Mouse (Mus musculus) heart, adult 8-10 months (tissue): ENCODE data around the gene Gm11437. TPM values are rescaled to one million over a fixed set of nuclear protein-coding genes. Genes with fewer than 3 reads are reported as not detected.

Source experiments
- DNase-seq: peaks from one replicate; pipeline ENCODE4 v3.0.0; 2022; ENCODE audit warnings: low spot score
- total RNA-seq, 4 experiments: library from RNA; stranded (reverse); gene quantifications; 2 replicates each; pipeline ENCODE4 v1.2.4; 2022

Gene Gm11437
- not detected for total RNA-seq

DNA sequence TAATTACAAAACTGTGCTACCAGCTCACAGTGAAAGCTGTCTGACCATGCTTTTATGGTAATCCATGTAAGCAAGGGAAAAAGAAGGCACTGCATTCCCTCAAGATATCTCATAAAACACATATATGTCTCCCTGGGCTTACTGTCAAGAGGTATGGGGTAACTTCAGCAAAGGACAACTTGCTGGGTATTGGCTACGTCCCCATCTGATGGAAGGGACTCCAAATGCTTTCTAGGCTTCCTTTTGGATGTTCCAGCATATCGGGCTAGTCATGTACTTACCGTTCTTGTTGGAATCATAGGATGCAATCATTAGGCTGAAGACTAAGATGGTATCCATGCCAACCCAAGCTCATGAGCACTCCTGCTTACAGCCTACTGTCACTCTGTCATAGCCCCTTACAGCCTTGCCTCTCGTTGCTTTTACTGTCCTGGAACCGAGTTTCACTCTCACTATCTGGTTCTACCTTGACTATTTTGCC, at the start of gene Gm11437:
TSS of gene Gm11437 (minus strand) at position 431 of the 481 bp plus-strand sequence.
- DNase-seq, result no peak

DNA sequence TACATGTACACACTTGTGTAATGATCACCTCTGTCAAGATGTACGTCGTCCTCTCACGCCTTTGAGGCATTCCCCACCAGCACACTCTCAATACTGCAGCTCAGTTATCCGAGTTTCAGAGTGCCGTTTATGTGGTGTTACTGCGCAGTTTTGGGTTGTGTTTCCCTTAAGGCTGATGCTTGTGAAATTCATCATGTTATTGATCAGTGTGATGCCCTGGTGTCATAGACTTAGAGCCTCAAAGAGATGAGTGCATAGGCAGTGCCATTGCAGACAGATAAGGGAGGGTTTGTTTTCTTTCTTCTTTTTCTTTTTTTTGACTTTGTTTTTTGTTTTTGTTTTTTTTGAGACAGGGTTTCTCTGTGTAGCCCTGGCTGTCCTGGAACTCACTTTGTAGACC, 43.6 kb upstream of the Gm11437 start:
- DNase-seq, result no peak

DNA sequence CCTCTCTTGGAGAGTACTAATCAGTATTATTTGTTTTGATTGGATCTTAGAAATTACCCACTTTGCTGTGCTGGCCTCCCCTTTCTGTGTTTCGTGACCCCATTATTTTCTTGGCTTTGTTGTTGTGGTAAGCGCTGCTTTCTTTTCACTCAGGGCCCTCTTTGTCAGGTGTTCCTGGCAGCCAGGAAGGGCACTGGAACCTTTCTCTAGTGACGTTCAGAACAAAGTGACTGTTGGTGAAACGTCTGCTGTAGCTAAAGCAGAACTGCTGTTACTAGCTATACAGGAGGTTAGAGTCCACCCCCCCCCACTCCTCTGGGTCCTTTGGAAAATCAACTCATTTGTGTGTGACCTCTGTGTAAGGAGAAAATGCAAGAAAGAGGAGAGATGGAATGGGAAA, 38.5 kb upstream of the Gm11437 start:
- DNase-seq, result no peak

DNA sequence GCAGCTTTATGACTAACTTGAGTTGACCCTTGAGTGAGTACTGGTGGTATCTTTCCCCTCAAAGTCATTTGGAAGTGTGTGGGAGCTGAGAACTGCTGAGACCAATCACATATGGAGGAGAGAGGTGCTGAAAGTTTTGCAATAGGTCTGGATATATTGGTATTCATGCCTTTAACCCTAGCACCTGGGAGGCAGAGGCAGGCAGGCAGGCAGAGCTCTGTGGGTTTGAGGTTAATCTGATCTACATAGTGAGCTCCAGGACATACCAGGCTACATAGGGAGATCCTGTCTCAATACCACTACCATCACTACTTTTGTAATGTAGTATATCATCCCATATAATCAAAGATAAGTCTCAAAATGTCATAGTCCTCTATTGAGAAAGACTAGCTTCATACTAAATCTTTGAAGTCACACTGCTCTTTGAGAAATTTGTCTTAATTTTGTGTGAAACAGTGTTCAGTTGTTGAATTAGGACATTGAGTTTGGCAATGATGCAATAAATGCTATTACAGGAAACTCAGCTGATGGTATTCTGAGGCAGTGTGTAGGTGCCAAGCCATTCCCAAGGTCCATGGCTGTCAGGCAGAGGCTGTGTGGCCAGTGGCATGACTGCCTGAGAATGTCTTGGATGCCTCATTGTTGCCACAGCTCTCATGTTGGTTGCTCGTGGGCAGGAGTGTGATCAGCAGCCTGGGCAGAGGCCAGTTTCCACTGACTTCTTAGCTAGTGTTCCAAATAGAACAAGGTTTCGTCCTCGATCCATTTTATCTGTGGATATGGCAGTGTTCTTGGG, 30.5 kb upstream of the Gm11437 start:
- DNase-seq, result peak; percentile 19

DNA sequence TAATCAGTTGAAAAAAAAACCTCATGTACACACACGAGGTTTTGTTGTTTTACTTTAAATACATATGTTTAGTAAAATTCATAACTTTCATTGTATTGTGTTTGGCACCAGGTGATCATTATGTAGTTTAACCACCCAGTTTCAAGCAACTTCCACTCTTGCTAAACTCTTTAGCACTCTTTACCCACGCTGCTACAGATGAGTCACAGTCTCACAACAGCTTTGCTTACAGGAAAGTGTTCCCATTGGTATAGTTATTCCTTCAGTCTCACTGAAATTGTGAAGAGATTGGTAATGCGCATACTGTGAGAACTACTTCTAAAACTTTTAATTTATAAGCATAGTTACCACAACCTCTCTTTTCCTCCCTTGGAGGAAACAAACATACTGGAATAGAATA, 27.5 kb upstream of the Gm11437 start:
- DNase-seq, result no peak

DNA sequence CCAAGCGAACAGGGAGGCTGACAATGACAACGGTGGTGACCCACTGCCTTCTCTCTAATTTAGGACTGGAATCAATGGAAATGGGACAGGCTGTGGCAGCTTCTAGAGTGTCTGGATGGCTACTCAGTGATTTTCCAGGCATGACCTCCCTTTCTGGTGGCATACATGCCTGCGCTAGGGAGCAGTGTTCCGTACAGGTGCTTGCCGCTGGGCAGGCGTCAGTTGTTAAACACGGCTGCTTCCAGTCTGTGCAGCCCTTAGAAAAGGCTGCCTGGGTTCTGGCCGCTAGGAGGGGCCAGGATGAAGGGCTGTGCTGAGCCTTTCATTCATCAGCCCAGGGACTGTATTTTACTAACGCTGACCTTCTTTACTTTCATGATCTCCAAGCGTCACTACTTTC, 26.0 kb upstream of the Gm11437 start:
- no peak for DNase-seq

DNA sequence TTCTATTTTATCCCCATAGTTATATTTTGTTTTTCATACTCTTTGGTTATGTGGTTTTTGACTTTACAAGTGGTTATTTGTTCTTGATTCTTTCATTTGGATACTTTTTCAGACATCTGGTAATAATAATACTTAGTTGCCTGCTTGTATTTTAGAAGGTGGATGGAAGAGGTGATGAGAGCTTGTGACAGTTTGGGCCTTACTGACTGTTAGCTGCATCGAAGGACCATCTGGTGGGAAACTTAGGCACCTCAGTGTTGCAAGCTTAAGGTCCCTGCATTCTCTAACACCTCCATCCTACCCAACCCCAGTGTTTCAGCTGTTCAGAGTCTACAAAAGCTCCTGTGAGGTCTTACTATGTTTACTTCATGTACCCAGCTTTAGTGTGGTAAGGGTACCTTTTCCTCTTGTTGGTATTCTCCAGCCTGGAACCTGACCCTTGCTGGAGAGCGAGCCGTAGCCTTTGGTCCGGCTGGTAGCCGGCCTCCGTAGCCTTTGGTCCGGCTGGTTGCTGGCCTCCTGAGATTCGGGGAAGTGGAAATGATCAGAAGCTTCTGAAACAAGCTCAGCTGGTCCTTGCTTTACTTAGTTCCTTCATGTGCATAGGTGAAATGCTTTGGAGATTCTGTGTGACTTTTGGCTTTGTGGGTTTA, 23.4 kb upstream of the Gm11437 start:
- DNase-seq, result no peak

DNA sequence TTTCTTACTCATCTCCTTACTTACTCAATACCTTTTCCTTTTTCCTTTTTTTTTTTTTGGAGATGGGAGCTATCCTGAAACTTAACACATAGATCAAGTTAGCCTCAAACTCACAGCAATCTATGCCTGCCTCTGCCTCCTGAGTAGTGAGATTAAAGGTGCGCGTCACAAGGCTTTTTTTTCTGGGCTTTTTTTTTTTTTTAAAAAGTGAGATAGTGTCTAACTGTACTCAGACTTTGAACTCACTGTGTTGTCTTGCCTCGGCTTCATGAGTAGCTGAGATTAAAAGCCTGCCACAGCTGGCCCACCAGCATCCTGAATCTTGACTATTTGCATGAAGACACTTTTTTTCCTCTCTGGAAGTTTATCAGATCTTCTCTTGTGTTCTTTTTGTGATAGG, 21.3 kb upstream of the Gm11437 start:
- DNase-seq, result no peak

DNA sequence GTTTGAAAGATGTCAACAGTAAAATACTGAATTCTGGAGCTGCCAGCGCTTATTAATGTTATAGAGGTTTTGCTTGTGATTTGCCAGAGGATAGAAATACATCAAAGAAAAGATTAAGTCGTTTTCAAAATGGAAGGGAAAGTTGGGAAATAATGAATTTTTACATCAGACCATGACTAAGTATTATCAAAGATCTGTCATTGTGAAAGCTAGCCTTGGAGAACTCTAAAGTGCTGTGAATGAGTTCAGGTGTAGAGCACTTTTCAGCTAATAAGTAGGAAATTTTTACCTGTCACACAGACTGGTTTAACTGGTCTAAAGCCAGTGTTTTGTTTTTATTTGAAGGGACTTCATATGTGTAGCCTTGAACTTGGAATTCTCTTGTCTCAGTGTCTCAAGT, 14.0 kb upstream of the Gm11437 start:
- no peak for DNase-seq

DNA sequence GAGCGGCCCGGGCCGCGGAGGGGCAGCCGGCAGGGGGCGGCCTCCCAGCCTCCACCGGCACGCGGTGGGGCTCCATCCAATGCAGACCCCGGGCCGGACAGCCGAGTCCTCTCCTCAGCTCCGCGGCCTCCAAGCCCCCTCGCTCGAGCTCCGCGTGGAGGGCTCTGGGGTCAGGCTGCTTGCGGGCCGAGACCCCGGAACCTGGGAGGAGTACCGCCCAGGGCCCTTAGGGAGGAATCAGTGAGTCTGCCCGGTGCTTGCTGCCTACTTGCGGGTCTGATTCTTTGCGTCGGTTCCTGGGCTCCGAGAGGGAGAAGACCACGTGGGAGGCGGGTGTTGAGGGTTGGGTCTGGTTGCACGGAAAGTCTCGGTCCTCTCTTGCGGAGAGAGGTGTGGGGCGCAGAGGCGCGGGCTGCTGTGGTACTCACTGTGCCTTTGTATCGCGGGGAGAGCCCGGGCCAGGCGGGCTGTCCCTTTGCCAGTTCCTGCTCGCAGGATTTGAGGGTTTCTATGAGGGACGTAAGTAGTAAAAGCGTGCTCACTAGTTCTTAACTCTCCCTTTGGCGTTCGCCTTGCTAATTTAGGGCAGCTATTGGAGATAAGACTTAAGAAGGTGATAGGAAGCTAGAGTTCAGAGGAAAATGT, 12.8 kb upstream of the Gm11437 start:
- peak; percentile 37 for DNase-seq

DNA sequence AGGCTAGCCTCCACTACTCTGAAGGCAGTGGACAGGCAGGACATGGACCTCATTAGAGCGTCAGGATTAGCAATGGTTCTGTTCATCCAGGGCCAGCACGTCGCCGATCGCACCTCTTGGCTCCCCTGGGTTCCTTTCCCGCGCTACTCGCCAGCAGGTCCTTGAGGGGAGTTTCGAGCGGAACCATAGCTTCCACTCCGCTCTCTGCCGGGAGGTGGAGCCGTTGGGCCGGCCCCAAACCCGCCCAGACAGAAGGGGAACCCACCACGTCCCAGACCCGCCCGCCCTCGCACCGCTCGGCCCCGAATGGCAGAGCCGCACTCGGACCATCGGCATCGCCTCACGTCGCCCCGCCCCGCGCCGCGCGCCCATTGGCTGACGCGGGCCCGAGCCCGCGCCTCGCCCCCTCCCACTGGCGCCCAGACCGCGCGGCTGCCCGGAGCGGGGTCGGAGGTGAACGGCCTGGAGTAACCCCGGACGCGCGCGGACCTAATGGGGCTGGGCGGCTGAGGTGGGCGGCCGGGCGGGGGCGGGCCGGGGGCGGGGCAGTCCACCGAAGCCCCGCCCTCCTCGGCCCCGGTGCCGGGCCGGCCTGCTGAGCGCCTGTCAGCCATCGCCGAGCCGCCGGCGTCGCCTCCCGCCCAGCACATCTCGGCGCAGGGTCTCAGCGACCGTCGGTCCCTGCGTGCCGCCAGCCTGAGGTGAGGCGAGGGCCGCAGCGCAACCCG, 12.1 kb upstream of the Gm11437 start:
- DNase-seq, result peak; percentile 93

DNA sequence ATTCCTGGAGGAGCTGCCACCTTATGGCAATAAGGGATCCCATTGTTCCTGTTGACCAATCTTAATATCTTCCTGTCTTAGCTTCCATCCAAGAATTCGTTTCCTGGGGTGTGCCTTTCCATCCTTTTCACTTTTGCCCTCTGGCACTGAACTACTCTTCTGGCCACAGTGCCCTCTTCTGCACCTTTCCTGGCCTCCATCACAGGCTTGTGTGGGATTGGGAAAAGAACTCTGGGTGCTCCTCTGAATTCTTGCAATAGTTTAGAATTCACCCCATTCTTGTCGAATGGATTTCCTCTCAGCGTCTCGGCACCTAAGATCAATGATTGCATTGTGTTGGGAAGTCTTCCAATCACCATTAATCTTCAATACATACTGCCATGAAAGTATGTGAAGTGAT, 11.3 kb upstream of the Gm11437 start:
- DNase-seq, result no peak

DNA sequence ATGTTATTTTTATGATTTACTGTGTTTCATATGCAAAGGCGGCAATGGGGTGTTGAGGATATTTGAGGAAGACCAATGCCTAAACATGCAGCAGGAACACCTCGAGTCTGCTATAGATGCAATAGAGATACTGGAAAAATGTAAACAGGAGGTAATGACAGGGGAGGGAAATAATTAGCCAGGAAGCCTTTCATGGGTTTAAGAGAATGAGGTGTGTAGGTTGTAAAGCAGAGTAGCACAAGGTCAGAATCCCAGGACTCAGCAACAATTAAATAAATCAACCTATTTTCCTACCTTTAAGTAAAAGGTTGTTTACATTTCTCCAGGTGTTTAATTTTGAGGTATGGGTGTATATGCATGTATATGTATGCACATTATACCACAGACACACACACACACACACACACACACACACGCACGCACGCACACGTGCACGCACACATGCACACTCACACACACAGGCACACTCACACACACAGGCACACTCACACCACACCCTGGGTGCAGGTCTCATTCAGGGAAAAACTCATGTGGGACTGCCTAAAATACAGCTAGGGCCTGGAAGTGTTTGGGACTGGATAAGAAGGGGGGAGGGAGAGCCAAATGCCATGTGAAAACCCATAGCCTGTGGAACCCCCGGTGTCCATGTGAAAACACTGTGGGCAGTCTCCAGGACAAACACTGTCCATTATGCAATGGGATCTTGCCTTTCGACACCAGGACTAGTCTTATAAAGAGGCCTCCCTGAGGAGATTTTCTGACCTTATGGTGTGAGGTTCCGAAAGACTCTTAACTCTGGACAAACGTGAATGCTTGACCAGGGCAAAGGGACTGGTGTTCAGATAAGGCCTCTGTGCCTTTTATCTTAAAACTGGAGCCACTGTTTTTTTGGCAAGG, 5.5 kb upstream of the Gm11437 start:
- DNase-seq, result no peak

DNA sequence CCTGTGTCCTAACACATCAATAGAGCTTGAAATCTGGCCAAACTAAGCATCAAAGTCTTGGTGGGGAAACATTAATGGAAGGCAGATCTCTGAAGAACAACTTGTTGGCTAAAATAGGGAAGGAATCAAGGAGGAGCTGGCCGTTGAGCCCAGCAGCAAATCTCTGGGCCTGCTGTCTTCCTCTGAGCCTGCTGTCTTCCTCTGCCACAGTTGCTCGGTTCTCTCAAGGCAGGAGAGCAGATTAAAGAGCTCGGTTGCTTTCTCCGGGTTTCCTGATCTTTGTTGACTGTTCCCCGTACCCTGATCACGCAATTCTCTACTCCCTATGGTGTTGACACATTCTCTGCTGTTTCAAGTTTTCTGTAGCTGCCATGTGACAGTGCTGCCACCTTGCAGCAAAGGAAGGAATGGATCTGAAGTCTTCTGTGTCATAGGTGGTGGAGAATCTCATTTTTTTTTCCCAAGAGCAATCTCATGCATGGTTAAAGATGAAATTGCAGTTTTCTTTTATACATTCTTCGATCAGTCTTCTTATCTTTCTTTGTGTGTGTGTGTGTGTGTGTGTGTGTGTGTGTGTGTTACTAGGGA, 1.5 kb upstream of the Gm11437 start:
- peak; percentile 19 for DNase-seq

DNA sequence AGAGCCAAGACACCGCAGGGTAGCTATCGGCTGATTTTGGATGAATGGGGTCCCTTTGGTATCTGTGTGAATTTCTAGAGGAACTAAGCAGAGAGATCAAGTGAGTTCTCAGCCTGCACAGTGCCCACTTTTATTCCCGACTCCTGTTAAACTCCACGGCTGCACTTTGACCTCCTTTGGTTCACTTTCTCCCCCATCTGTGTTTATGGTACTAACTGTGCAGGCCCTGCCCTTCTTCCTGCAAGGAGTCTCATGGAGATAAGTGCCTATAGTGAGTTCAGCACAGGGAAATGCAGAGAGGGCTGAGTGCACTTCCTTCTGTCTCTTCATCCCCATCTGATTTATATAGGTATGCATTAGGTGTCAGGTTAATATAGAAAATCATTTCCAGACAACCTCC, 2.7 kb downstream of the Gm11437 start:
- DNase-seq, result no peak

DNA sequence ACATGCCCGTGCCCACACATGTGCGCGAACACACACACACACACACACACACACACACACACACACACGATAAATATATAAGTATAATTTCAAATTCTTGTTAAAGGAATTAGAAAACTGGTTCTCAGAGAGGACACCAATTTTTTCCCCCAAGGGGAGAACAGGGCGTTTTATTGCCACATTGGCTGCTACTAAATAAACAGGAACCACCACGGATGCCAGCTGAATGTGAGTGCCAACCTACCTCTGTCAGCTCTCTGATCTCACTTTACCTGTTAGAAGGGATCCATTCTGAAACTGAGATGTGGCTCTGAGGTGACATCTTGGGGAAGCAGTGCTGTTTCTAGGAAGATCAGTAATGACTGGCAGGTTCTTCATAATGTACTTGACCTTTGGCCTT, 3.2 kb downstream of the Gm11437 start:
- DNase-seq, result no peak

DNA sequence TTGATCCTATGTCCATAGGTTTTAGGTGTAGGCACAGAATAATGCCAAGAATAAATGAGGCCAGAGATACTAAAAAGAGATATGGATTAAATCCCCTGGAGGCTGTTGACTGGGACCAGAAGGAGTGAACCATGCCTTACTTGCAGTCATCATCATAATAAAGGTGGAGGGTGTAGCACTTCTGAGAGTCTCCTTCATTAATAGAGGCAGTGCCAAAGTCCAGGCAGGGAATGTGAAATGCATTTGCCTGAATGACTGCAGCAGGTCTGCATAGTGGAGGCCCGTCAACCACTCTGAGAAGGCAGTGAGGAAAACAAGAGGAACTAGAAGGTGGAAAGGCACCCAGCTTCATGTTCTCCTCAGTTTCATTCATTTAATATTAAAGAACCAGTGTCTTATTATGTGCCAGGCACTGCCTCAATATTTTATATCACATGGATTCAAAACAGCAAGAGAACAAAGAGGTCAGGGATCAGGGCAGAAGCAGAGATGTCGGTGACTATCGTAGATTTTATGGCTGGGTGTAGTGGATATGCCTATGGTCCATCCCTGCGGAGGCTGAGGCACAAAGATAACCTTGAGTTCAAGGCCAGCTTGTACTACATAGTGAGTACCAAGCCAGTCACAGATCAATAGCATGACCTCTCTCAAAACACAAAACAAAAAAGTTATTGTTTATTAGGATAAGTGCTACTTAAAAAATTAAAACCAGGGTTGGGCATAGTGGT, 10.6 kb downstream of the Gm11437 start:
- no peak for DNase-seq

DNA sequence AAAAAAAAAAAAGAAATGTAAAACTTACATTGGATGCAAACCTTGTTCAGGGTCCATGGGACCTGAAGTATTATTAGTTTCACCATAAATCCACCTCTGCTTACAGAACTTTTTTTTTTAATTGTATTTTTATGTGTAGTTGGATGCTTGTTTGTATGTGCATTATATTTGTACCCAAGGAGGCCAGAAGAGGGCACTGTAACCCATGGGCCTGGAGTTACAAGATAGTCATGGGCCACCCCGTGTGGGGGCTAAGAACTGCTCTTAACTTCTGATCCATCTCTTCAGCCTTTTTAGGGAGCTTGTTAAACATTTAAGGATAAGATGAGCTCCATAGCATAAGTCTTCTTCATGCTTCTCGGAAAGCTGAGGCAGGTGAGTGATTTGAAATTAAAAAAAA, 16.4 kb downstream of the Gm11437 start:
- DNase-seq, result no peak

DNA sequence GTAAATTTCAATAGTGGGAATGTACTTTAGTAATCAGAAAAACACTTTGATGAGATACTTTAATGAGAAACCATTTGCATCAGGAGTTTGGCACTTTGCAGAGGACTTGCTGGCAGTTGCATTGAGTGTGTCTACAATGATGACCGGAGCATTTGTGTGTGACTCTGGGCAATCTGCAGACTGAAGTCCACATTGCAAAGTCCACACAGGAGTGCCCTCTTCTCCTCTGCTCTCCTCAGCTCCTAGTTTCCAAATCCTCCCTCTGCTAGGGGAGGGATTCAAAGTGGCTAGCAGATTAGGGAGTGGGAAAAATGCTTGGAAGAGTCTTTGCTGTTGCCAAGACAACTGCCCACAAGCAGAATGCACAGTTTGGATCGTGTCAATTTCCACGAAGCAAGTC, 21.2 kb downstream of the Gm11437 start:
- DNase-seq, result no peak

DNA sequence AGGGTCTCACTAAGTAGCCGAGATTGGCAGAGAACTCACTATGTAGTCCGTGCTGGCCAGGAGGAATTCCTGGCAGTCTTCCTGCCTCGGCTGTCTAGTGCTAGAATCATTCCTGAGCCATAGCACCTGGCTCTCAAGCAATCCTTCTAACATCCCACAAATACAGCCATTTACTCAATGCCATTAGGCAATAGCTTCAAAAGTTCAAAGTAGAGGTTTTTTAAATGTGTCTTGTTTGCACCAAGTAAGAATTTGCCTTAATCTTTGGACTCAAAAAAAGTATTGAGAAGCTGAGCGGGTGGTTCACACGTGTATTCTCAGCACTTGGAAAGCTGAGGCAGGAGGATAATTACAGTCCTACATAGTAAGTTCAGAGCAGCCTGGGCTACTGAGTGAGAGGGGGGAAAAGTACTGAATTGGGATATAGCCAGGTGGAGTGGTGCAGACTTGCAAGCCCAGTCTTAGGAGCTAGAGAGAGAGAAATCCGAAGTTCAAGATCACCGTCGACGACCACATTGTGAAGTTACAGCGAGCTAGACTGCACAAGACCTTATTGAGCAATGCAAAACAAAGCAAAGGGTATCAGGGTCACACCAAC, 22.0 kb downstream of the Gm11437 start:
- DNase-seq, result no peak
